Mouse (Mus musculus) right cerebral cortex, postnatal 10 days (tissue): ENCODE data around the gene Rbms3.

Source experiments
- DNase-seq, 2 experiments: peaks; one replicate each; pipeline ENCODE4 v3.0.0; 2021; ENCODE audit warnings: low spot score in 2 of 2

Gene Rbms3

DNA sequence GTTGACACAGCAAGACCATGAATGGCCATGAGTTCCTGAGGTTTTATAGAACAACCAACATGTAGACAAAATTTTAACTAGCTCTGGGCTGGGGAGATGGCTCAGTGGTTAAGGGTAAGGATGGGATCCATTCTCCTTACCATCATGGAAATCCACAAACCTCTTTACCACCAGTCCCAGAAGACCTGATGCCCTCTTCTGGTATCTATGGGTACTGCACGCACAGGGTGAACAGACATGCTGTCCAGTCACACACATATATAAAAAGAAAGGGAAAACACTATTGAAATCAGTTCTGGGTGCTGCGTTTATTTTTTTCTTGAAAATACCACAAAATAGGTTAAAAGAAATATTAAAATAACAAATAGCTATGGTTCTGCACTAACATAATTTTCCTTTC, 577.8 kb downstream of the Rbms3 start:
- DNase-seq, result no peak

- peak in 1 of 2 experiments; percentile 39 for DNase-seq
Measured at GRCm38 (mm10) chr9:117048641-117049040, 581.1 kb downstream of the Rbms3 start.

GRCm38 (mm10) chr9:117041993-117042366, 587.7 kb downstream of the Rbms3 start:
- DNase-seq, result no peak

DNA sequence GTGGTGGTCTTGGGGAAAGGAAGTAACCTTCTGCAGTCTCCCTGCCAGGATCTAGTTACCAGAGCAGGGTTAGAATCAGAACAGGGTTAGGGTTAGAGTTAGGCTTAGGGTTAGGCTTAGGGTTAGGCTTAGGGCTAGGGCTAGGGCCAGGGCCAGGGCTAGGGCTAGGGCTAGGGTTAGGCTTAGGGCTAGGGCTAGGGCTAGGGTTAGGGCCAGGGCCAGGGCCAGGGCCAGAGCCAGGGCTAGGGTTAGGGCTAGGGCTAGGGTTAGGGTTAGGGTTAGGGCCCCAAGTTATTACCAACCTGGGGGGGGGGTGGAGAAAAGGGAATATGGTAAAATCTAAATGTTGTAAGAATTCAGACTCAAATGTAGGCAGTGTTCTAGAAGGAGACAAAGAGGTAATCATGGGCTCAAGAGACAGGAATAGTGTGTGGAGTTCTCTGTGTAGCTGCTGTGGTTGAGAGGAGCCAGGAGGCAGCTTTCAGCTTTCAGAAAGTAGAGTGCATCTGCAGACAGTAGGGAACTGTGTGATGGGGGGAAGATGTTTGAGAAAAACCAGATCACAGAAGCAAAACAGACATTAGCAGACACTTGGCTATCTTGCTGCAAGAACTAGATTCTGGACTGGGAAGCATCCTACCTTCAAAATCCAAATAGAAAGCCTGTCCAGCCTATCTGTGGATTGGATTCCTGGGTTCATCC, 588.3 kb downstream of the Rbms3 start:
- no peak for DNase-seq

DNA sequence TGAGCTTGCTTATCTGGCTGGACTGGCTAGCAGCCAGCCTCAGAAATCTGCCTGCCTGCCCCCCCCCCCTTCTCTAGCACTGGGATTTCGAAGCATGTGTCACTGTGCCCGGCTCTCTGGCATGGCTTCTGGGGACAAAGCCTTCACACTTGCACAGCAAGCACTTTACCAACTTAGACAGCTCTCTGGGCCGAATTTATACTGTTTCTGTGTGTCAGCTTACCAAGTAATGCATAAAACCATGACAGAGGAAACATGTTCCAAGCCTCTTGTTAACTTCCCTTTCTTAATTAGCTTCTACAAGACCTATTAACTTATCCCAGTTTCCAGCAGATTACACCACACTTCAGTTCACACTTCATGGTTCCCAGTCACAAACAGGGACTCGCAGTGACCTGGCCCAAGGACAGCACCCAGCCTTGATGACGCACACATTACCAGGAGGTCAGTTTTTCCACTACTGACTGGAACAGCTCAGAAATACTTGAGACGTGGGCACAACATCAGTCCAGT, 589.7 kb downstream of the Rbms3 start:
- no peak for DNase-seq

DNA sequence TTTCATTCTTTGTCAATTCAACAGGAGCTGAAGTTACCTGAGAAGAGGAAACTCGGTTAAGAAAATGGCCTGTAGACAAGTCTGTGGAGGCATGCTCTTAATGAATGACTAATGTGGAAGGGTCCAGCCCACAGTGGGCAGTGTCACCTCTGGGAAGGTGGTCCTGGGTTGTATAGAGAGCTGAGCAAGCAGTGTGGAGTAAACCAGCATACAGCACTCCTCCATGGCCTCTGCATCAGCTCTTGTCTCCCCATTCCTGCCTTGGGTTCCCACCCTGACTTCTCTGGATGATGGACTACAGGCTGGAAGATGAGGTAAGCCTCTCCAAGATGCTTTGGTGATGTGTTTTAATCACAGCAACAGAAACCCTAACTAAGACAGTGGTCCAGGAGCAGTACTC, 597.0 kb downstream of the Rbms3 start:
- DNase-seq, result no peak

DNA sequence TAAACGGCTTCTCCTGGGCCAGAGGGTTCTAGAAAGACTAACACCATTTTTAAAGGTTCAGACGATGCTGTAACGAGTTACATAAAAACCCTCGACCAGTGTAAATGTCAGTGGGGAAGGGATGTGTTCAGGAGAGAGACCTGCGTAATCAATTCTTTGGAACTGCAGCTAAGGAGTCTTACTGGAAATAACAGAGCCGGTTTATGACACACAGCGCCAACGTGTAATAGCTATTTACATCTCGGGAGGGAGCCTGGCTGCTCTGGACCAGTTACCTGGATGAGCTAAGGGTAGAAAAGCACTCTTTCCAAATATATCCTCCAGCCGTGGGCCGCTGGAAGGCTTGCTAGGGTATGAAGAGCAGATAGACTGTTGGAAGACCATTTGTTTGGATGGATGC, 598.5 kb downstream of the Rbms3 start:
- DNase-seq, result no peak

GRCm38 (mm10) chr9:117030837-117031236, 598.9 kb downstream of the Rbms3 start:
- DNase-seq, result peak; percentile 48 to 53

DNA sequence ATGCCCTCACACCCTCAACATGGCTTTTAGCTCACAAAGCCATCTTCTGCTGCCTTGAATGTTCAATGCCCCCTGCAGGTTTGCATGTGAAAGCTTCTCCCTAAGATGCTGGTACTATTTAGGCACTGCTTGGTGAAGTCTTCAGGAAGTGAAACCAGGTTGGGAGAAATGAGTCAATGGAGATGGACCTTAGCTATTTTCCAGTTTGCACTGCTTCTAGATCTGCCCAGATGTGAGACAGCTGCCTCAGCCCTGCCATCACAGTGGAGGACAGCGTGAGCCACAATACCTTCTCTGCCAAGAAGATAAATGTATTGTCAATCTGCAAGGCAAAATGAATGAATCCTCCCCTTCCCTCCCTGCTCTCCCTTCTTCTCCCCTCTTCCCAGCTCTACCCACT, 599.8 kb downstream of the Rbms3 start:
- no peak for DNase-seq

- DNase-seq, result no peak
Measured at GRCm38 (mm10) chr9:117028586-117028985, 601.1 kb downstream of the Rbms3 start.

DNA sequence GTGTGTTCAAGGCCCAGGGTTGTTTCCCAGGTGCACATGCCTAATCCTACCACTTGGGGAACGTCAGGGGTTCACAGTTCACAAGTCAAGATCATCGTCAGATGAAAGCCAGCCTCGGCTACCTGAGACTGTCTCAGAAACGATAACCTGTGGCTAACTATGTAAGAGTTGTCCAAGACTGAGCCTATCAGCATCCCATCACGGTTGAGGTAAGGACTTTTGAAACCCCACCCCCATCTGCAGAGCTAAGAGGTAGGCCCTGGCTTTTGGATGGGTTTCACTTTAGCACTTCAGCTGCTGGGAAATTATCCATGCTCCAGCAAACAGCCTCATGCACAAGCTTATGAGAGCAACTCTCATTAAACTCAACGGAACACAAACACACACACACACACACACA, 607.6 kb downstream of the Rbms3 start:
- DNase-seq, result no peak

- DNase-seq, result no peak
Measured at GRCm38 (mm10) chr9:117021506-117021905, 608.2 kb downstream of the Rbms3 start.

- no peak for DNase-seq
Measured at GRCm38 (mm10) chr9:117020216-117020615, 609.5 kb downstream of the Rbms3 start.

DNA sequence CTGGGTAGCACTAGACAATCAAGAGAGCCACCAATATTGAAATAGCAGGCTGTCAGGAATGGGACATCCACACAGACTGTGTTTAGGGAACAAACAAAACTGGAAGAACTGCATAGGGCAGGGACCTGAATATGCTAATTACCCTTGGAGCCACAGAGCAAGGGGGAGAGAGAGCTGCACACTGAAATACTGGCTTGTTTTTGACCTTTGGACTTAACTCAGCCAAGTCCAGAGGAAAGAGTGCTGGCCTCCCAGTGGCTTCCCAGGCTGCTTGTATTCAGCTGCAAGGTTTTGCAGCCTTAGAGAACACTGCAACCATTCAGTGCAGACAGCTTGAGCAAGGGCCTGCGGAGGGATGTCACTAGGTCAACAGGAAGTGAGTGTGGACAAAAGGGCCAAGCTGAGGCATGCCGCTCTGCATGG, 611.0 kb downstream of the Rbms3 start:
- peak in 1 of 2 experiments; percentile 26 for DNase-seq

DNA sequence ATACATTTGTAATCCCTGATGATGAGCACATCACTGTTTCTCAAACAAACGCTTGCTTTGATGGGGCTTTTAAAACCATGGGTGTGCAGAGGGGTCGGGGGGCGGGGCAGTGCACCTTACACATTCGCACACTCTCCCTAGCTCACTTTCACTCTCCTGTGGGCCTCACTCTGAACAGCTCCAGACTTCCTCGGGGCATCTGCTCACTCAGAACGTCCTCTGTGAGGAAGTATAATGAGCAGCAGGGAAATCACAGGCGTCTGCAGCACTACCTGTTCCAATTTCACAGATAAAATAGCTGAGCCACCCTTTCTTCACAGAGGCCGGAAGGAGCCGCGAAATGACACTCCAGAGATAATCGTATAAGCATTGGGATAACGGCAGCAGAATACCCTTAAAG, 611.4 kb downstream of the Rbms3 start:
- no peak for DNase-seq

DNA sequence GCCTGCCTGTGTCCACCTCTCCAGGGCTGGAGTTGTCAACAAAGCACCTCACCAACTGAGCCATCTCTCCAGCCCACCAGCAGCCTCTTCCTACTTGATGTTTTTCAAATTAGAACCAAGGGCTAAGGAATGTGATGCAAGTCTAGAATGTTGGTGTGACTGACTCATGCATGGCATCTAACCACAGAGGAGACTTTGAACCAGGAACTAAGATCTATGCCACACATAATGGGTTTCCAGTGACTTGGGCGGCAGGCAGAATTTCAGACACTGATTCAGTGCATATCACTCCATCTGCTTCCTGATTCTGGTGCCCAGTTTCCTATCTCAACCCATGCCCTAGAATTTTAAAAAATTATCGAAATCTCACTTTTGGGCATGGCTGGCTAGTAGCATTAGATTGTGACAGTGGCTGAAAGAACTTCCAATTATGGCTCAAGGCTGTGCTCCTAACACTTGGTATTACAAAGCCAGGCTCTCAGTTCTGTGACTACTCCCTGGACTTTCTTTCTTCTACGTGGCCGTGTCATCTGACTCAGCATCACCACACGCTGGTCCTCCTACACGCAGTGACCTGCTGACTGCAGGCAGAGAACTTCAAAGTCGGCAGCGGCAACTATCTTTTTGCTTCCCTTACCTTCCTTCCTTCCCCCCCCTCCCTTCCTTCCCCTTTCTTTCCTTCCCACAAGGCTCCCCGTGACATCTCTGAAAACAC, 613.0 kb downstream of the Rbms3 start:
- no peak for DNase-seq

GRCm38 (mm10) chr9:117013386-117013785, 616.3 kb downstream of the Rbms3 start:
- no peak for DNase-seq

GRCm38 (mm10) chr9:117010801-117011200, 618.9 kb downstream of the Rbms3 start:
- DNase-seq, result no peak

DNA sequence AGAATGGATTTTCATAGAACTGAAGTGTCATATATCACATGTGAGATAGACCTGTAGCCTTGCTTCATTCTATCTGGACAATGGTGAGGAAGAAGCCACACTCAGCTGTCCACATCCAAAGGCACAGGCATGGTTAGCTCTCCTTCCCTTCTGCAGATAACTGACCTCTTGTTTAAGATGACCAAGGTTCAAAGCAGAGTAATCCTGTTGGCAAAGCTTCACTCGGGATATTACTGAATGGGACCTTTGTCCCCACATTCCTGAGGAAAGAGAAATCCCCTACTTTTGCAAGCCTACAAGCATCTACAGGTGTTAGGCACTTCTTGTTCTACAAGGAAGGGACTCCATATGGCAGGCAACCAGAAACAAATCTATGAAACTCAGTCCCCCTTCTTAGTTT, 621.5 kb downstream of the Rbms3 start:
- DNase-seq, result no peak

DNA sequence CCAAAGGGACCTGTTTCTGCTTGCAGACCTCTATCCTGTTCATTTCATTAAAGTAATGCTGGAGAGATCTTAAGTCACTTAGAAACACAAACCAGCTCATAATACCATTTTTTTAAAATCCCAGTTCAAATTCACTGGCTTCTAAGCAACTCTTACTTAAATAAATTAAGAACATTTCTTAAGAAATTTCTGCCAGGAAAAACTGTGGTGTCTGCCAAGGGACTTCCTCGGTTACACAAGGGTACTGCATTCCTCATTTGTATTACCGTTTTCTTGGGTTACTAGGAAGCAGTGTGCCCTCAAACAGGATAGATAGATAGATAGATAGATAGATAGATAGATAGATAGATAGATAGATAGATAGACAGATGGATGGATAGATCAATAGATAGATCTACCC, 627.6 kb downstream of the Rbms3 start:
- DNase-seq, result no peak

- DNase-seq, result no peak
Measured at GRCm38 (mm10) chr9:116999186-116999585, 630.5 kb downstream of the Rbms3 start.

DNA sequence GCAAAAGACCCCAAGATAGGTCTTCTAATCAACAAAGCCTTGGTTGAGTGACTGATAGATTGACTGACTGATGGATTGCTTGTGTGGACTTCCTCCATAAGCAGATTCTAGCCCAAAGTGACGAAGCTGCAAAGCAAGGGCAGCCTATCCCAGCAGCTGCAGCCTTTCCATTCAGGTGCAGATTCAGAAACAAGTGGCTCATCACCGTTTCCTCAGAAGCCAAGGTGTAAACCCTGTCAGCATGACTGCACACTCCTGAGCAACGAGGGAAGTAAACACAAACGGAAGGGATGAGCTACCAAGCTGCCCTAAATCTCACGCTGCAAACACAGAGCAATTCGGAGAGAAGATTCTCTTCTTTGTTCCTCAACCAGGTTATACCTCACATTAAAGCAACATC, 639.4 kb downstream of the Rbms3 start:
- DNase-seq, result no peak

- no peak for DNase-seq
Measured at GRCm38 (mm10) chr9:116980801-116981200, 648.9 kb downstream of the Rbms3 start.
